Mouse (Mus musculus): ENCODE results near the gene Kif26b.

- TF ChIP-seq CTCF (IDR thresholded peaks at IDR 0.05; ENCODE audit: borderline replicate concordance, insufficient read depth, low read depth, low read length), result no peak
- no peak for TF ChIP-seq POLR2A (IDR thresholded peaks at IDR 0.05; ENCODE audit: borderline replicate concordance, insufficient read depth, low read length)
Measured at GRCm38 (mm10) chr1:178571009-178571408, 42.1 kb downstream of the Kif26b start.

Measured in cerebellum, adult 2 months (tissue).